Mouse (Mus musculus): ENCODE results near the gene Acer1. TPM values are rescaled to one million over a fixed set of nuclear protein-coding genes. Genes with fewer than 3 reads are reported as not detected.

Gene Acer1
- not detected in 2 replicates for polyA plus RNA-seq (2014; fragmentation: Nextera tagmentation; extraction: Ambion mirVana)

DNA sequence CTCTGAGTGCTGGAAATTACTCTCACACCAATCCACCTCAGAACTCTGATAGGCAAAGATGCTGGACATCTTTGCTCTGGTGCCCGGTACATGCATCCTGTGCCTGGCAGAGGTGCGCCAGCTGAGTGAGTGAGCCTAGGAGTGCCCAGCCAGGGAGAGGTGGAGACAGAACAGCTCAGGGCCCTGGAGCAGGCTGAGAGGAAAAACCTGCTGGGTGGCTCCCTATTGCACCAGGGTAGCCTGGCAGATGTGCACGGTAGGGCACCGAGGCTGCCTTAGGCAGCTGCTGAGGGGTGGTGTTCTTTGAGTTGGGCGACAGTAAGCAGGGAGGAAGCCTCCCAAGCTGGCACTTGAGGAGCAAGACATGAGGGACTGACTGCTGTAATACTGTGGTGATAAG lies at the start of gene Acer1:
TSS of gene Acer1 (minus strand) at position 114 of the 400 bp plus-strand sequence.
- Histone ChIP-seq H3K4me1 (replicated peaks; ENCODE audit: control insufficient read depth, insufficient read depth, low read length) (no peaks in the 10 kb centered on the region), H3K27me3 (ENCODE audit: control insufficient read depth, insufficient read depth, low read length) (no peaks in the 10 kb centered on the region), H3K4me2 (ENCODE audit: low read depth, low read length, severe bottlenecking) (no peak within 1 kb of the TSS), H3K9ac (ENCODE audit: low read length) (no peak within 1 kb of the TSS), H3K36me3 (ENCODE audit: control insufficient read depth, insufficient read depth, low read length) (no peaks in the 10 kb centered on the region), H3K27ac (ENCODE audit: low read depth, low read length) (no peak within 1 kb of the TSS), H3K4me3 (ENCODE audit: low read depth, low read length) (no peak within 1 kb of the TSS), H3K9me3 (ENCODE audit: control insufficient read depth, low read length) (no peaks in the 10 kb centered on the region)
- ATAC-seq (replicated peaks; ENCODE audit: low FRiP score) (no peak), DNase-seq (ENCODE audit: low spot score) (peak; percentile 42)
- 80% methylated on average over 5 of the region's 5 CpGs for WGBS

DNA sequence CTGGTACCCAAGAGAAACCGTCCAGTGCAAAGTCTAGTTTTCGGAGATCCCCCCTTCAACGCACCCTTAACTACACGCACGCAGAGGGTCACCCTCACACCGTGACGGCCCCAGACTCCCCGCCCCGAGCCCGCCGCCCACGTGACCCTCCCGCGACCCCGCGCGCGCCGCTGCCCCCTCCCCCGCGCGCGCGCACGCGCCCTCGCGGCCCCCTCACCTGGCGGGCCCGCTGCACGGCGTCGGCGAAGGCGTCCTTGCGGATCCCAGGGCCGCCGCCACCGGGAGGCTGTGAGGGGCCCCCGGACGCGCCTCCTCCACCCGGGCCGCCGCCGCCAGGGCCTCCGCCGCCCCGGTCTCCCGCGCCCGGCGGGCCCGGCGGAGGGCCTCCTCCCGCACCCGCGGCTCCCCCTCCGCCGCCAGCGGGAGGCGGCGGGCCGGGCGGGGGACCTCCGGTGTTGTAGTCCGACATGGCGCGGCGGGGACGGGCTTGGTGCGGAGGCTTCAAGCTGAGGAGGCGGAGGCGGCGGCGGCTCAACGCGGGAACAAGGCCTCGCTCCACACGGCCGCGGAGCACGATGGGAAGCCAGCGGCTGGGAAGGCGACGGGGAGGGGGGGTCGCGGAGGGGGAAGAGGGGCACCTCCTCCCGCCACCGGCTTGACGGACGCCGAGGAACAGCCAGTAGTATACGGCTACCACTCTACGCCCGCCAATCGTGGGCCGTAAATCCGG lies 49.2 kb upstream of the Acer1 start, which contains the start of gene Khsrp:
TSS of gene Khsrp (minus strand) at position 592 of the 730 bp plus-strand sequence.
- H3K9me3 ChIP-seq (ENCODE audit: control insufficient read depth, low read length) = no peaks in the 10 kb centered on the region
- peak within 1 kb of the TSS; percentile 97 for H3K4me2 ChIP-seq (ENCODE audit: low read depth, low read length, severe bottlenecking)
- WGBS = under 1% methylated on average over 88 of the region's 99 CpGs
- H3K4me3 ChIP-seq (ENCODE audit: low read depth, low read length) = peak within 1 kb of the TSS; percentile 98
- H3K27me3 ChIP-seq (ENCODE audit: control insufficient read depth, insufficient read depth, low read length) = no peaks in the 10 kb centered on the region
- H3K4me1 ChIP-seq (replicated peaks; ENCODE audit: control insufficient read depth, insufficient read depth, low read length) = peaks cover 11% of the 10 kb centered on the region; the same call in 1 of the 2 replicates
- peaks cover 12% of the 10 kb centered on the region for H3K36me3 ChIP-seq (ENCODE audit: control insufficient read depth, insufficient read depth, low read length)
- H3K9ac ChIP-seq (ENCODE audit: low read length) = peak within 1 kb of the TSS; percentile 98
- peak within 1 kb of the TSS; percentile 85 for H3K27ac ChIP-seq (ENCODE audit: low read depth, low read length)
- peak; percentile 85 for DNase-seq (ENCODE audit: low spot score)
- peak; percentile 1; the same call in 1 of the 2 replicates for ATAC-seq (replicated peaks; ENCODE audit: low FRiP score)

DNA sequence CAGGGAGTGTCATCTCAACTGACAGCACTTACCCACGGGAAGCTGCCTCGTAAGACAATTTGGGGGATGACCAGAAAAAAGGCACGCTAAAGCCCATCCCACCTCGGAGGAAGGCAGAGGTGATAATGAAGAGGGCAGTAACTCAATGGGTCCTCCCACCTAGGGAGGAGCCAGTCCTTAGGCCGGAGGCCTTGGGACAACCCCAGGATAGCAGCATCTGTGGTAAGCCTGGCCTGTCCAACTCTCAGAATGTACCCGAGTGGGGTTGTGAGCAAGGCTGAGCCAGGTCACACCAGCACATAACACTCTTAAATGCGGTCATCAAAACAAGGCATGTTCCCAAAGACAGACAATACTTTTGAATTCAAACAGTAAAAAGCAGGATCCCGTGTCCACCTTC lies 47.8 kb upstream of the Acer1 start:
- Histone ChIP-seq H3K4me2 (ENCODE audit: low read depth, low read length, severe bottlenecking) (peak overlapping the region; percentile 97), H3K27ac (ENCODE audit: low read depth, low read length) (no peak overlapping the region), H3K4me3 (ENCODE audit: low read depth, low read length) (peak overlapping the region; percentile 98), H3K4me1 (replicated peaks; ENCODE audit: control insufficient read depth, insufficient read depth, low read length) (peaks cover 11% of the 10 kb centered on the region; the same call in 1 of the 2 replicates), H3K9ac (ENCODE audit: low read length) (peak overlapping the region; percentile 98), H3K9me3 (ENCODE audit: control insufficient read depth, low read length) (no peaks in the 10 kb centered on the region), H3K36me3 (ENCODE audit: control insufficient read depth, insufficient read depth, low read length) (peaks cover 22% of the 10 kb centered on the region), H3K27me3 (ENCODE audit: control insufficient read depth, insufficient read depth, low read length) (no peaks in the 10 kb centered on the region)
- WGBS = 62% methylated on average over 8 of the region's 8 CpGs
- DNase-seq (ENCODE audit: low spot score) = no peak
- no peak for ATAC-seq (replicated peaks; ENCODE audit: low FRiP score)

DNA sequence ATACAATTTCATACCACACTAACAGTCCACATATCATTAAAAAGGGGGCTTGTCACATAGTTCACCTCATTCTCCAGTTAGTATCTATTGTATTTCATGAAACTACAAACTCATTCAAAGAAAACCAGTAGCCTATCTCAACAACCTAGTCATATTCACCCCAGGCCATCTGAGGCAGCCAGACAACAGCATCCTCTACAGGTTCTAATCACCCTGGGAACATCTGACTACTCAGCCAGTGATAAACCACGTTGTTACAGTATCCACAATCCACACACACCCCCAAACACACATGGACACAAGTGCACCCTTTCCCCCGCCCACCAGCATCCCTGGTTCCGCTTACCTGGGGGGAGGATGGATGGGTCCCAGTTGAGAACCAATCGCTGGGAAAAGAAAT lies 45.5 kb upstream of the Acer1 start:
- no peak for ATAC-seq (replicated peaks; ENCODE audit: low FRiP score)
- H3K27me3 ChIP-seq (ENCODE audit: control insufficient read depth, insufficient read depth, low read length) = no peaks in the 10 kb centered on the region
- no peak for DNase-seq (ENCODE audit: low spot score)
- no peak overlapping the region for H3K4me3 ChIP-seq (ENCODE audit: low read depth, low read length)
- H3K4me1 ChIP-seq (replicated peaks; ENCODE audit: control insufficient read depth, insufficient read depth, low read length) = peaks cover 11% of the 10 kb centered on the region; the same call in 1 of the 2 replicates
- no peaks in the 10 kb centered on the region for H3K9me3 ChIP-seq (ENCODE audit: control insufficient read depth, low read length)
- no peak overlapping the region for H3K4me2 ChIP-seq (ENCODE audit: low read depth, low read length, severe bottlenecking)
- H3K36me3 ChIP-seq (ENCODE audit: control insufficient read depth, insufficient read depth, low read length) = peaks cover 34% of the 10 kb centered on the region
- 88% methylated on average over 4 of the region's 4 CpGs for WGBS
- no peak overlapping the region for H3K9ac ChIP-seq (ENCODE audit: low read length)
- no peak overlapping the region for H3K27ac ChIP-seq (ENCODE audit: low read depth, low read length)

DNA sequence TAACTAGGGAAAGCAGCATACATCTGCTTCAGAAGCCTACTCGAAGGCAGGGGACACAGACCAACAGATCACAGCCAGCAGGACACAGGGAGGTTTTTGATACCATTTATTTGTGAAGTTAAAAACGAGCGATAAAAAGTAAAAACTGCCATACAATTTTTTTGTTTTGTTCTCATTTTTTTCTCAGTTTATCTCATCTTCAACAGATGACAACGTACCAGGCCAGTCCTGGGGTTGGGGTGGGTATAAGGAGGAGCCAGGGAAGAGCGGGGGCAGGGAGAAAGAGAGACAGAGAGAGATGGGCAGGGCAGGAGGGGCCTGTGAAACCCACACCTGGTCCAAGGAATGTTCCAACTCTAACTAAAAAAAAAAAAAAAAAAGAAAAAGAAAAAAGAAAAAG lies 39.0 kb upstream of the Acer1 start:
- no peak overlapping the region for H3K27ac ChIP-seq (ENCODE audit: low read depth, low read length)
- H3K4me3 ChIP-seq (ENCODE audit: low read depth, low read length) = no peak overlapping the region
- no peaks in the 10 kb centered on the region for H3K27me3 ChIP-seq (ENCODE audit: control insufficient read depth, insufficient read depth, low read length)
- WGBS = 91% methylated on average over 5 of the region's 5 CpGs
- H3K4me1 ChIP-seq (replicated peaks; ENCODE audit: control insufficient read depth, insufficient read depth, low read length) = no peaks in the 10 kb centered on the region
- no peaks in the 10 kb centered on the region for H3K9me3 ChIP-seq (ENCODE audit: control insufficient read depth, low read length)
- DNase-seq (ENCODE audit: low spot score) (no peak), ATAC-seq (replicated peaks; ENCODE audit: low FRiP score) (no peak)
- no peak overlapping the region for H3K4me2 ChIP-seq (ENCODE audit: low read depth, low read length, severe bottlenecking)
- H3K36me3 ChIP-seq (ENCODE audit: control insufficient read depth, insufficient read depth, low read length) = peaks cover 27% of the 10 kb centered on the region
- no peak overlapping the region for H3K9ac ChIP-seq (ENCODE audit: low read length)

DNA sequence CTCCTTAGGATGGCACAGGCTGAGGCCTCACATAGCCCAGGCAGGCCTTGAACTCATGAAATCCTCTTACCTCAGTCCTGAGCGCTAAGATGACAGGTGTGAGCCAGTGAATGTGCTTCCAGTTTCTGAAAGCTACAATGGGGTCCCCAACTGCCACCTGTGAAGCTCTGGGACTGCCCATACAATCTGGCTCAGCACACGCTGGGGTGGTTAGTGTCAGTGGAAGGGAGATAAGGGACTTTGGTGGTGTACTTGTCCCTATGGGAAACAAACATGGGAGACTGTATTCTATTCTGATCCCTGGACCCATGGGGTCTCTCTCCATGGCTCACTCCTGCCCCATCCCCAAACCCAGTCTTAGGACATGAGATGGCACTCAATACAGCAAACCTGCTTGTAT lies 37.8 kb upstream of the Acer1 start:
- Histone ChIP-seq H3K27ac (ENCODE audit: low read depth, low read length) (no peak overlapping the region), H3K9ac (ENCODE audit: low read length) (no peak overlapping the region), H3K4me3 (ENCODE audit: low read depth, low read length) (no peak overlapping the region), H3K27me3 (ENCODE audit: control insufficient read depth, insufficient read depth, low read length) (no peaks in the 10 kb centered on the region), H3K36me3 (ENCODE audit: control insufficient read depth, insufficient read depth, low read length) (peaks cover 18% of the 10 kb centered on the region), H3K9me3 (ENCODE audit: control insufficient read depth, low read length) (no peaks in the 10 kb centered on the region), H3K4me2 (ENCODE audit: low read depth, low read length, severe bottlenecking) (no peak overlapping the region), H3K4me1 (replicated peaks; ENCODE audit: control insufficient read depth, insufficient read depth, low read length) (no peaks in the 10 kb centered on the region)
- ATAC-seq (replicated peaks; ENCODE audit: low FRiP score) = no peak
- no peak for DNase-seq (ENCODE audit: low spot score)
- 83% methylated on average over 2 of the region's 2 CpGs for WGBS

DNA sequence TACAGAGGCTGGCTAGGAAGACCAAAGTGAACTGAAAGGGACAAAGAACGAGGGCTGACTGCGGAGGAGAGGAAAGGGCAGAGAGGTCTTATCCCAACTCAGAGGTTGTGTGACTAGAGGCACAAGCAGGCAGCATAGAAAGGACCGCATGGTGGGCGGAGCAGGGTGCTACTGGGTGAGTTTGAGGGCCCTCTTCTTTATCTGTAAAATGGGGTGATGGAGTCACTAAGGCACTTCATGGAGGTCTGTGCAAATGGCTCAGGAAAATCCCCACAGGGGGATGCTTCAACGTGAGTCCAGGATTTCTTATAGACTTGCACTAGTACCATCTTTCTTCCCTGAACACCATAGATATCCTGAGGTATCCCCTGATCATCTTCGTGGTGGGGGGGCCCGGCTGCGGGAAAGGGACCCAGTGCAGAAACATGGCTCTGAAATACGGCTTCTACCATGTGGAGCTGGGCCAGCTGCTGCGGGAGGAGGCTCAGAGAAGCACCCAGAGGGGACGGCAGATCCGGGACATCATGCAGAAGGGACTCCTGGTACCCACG lies 30.4 kb upstream of the Acer1 start:
- H3K4me2 ChIP-seq (ENCODE audit: low read depth, low read length, severe bottlenecking) = peak overlapping the region; percentile 78
- no peak overlapping the region; the same call in 1 of the 2 replicates for H3K27ac ChIP-seq (ENCODE audit: low read depth, low read length)
- DNase-seq (ENCODE audit: low spot score) = no peak
- 0 out of 2 replicates have a peak, but pooled peaks have one; percentile 0 for ATAC-seq (replicated peaks; ENCODE audit: low FRiP score)
- no peaks in the 10 kb centered on the region for H3K9me3 ChIP-seq (ENCODE audit: control insufficient read depth, low read length)
- peak overlapping the region; percentile 78; the same call in 1 of the 2 replicates for H3K9ac ChIP-seq (ENCODE audit: low read length)
- peaks cover 11% of the 10 kb centered on the region for H3K4me1 ChIP-seq (replicated peaks; ENCODE audit: control insufficient read depth, insufficient read depth, low read length)
- H3K36me3 ChIP-seq (ENCODE audit: control insufficient read depth, insufficient read depth, low read length) = peaks cover 3% of the 10 kb centered on the region; the same call in 1 of the 2 replicates
- WGBS = 75% methylated on average over 13 of the region's 13 CpGs
- H3K4me3 ChIP-seq (ENCODE audit: low read depth, low read length) = peak overlapping the region; percentile 76
- no peaks in the 10 kb centered on the region for H3K27me3 ChIP-seq (ENCODE audit: control insufficient read depth, insufficient read depth, low read length)

DNA sequence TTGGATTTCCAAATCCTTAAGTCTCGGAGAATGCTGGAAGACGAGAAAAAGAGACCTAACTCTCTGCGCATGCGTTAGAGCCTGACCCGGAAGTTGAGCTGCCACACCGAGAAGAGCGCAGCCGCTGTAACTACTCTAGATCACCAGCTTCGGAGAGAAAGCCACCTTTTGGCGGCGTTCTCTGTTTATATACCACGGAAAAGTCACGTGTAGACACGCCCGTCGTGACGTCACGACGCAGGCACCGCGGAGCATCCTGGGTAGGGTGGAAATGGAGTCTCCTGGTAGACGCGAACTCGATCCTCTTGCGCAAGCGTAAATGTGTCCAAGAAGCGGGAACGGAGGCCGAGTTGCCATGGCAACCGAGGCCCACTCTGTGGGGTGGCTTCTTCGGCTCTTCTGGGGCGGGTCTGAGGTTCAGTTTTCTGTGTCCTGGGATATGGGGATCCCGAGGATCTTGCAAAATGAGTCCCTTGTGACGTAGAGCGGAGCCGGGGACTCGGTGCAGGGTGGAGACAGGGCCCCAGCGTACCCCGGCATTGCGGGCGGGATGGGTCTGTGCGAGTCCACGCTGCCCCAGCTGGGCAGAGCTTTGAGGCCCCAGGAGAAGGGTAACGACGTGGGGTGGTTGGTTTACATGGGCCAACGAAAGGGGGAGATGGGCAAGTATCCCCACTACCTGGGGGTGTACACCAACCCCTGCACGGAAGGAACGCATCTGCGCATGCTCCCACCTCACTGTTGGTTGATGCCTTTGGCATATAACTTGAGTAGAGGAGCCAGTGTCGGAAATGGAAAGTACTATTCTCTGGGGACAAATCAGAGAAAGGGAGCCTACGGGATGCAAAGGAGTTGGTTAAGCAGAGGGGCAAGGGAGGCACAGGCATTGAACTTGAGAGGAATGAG lies 29.6 kb upstream of the Acer1 start, which contains the start of the genes Gtf2f1 and Gm17949:
TSS of gene Gtf2f1 (minus strand) at position 53 of the 906 bp plus-strand sequence.
TSS of gene Gm17949 (plus strand) at position 234 of the 906 bp plus-strand sequence.
- Histone ChIP-seq H3K4me3 (ENCODE audit: low read depth, low read length) (peak within 1 kb of the TSS; percentile 76), H3K9ac (ENCODE audit: low read length) (peak within 1 kb of the TSS; percentile 80), H3K4me2 (ENCODE audit: low read depth, low read length, severe bottlenecking) (peak within 1 kb of the TSS; percentile 78), H3K27ac (ENCODE audit: low read depth, low read length) (peak within 1 kb of the TSS; percentile 86), H3K36me3 (ENCODE audit: control insufficient read depth, insufficient read depth, low read length) (peaks cover 6% of the 10 kb centered on the region; the same call in 1 of the 2 replicates), H3K9me3 (ENCODE audit: control insufficient read depth, low read length) (no peaks in the 10 kb centered on the region), H3K4me1 (replicated peaks; ENCODE audit: control insufficient read depth, insufficient read depth, low read length) (peaks cover 11% of the 10 kb centered on the region), H3K27me3 (ENCODE audit: control insufficient read depth, insufficient read depth, low read length) (no peaks in the 10 kb centered on the region)
- peak; percentile 90 for ATAC-seq (replicated peaks; ENCODE audit: low FRiP score)
- WGBS = under 1% methylated on average over 48 of the region's 51 CpGs
- DNase-seq (ENCODE audit: low spot score) = peak; percentile 98

All from forebrain, embryonic 11.5 days (tissue).